ENCODE assay signal across 25 mouse cellular contexts in genomic region chr12:116283511-116283910, GRCm38 (mm10). TPM values are rescaled to one million over a fixed set of nuclear protein-coding genes. Genes with fewer than 3 reads are reported as not detected.
DNase-seq lines count a peak whose midpoint lies in the region; ATAC-seq and TF ChIP-seq lines count a peak whose summit lies in the region.
"Had no signal": no experiment of that assay in that cellular context is flagged by ENCODE, and none has a peak within 500 bp of the region (broad histone marks: within the 10 kb centered on the region; RNA-seq: fewer than 3 reads in every experiment).

No protein-coding gene starts in this region.

- intact Hi-C loops in left cerebral cortex, postnatal 36 days (cut with DNase I) = loop anchor here (5.0 kb wide), 1 partner anchor 44 kb away; no protein-coding TSS in a partner anchor

- no peak for ATAC-seq in erythroblast, adult 5-6 weeks (replicated peaks; ENCODE audit: low FRiP score, poor library complexity, severe bottlenecking)
- ATAC-seq in intestine, postnatal 0 days = no peak
- ATAC-seq: forebrain, embryonic 15.5 days; midbrain, embryonic 13.5 days had no signal

- 60% methylated on average over 2 of the region's 2 CpGs for WGBS in intestine, postnatal 0 days

- H3K27me3 ChIP-seq in erythroblast, embryonic 14.5 days (ENCODE audit: control insufficient read depth) = no peaks in the 10 kb centered on the region
- H3K27me3 ChIP-seq in C2C12 (ENCODE audit: control insufficient read depth, insufficient read depth, insufficient read length) (no peaks in the 10 kb centered on the region), myocyte (ENCODE audit: control insufficient read depth, insufficient read depth, insufficient read length) (no peaks in the 10 kb centered on the region)
- H3K27me3 ChIP-seq in intestine, postnatal 0 days (replicated peaks; ENCODE audit: control insufficient read depth, insufficient read depth, low read length) = no peaks in the 10 kb centered on the region
- H3K27me3 ChIP-seq: forebrain, embryonic 15.5 days; hindbrain, embryonic 12.5 days; midbrain, embryonic 13.5 days had no signal

- no peaks in the 10 kb centered on the region for H3K9me3 ChIP-seq in erythroblast, embryonic 14.5 days (ENCODE audit: control insufficient read depth, low read length)
- H3K9me3 ChIP-seq in intestine, postnatal 0 days (ENCODE audit: control insufficient read depth) = no peaks in the 10 kb centered on the region
- H3K9me3 ChIP-seq: forebrain, embryonic 15.5 days; hindbrain, embryonic 12.5 days; midbrain, embryonic 13.5 days had no signal

- H3K27ac ChIP-seq in intestine, postnatal 0 days (ENCODE audit: low read depth, low read length) = no peak overlapping the region
- H3K27ac ChIP-seq: forebrain, embryonic 15.5 days; heart, adult 2 months; hindbrain, embryonic 12.5 days; midbrain, embryonic 13.5 days had no signal

- H3K79me2 ChIP-seq in C2C12 (ENCODE audit: control insufficient read depth, insufficient read depth) (peaks cover 76% of the 10 kb centered on the region), myocyte (ENCODE audit: control insufficient read depth, insufficient read depth) (peaks cover 72% of the 10 kb centered on the region)

- H3K4me2 ChIP-seq in intestine, postnatal 0 days (replicated peaks; ENCODE audit: low read depth) = peak overlapping the region; percentile 80; the same call in 1 of the 2 replicates
- peak overlapping the region; percentile 72 for H3K4me2 ChIP-seq in myocyte (ENCODE audit: low read depth)
- H3K4me2 ChIP-seq: forebrain, embryonic 15.5 days; hindbrain, embryonic 12.5 days; midbrain, embryonic 13.5 days had no signal

- TF ChIP-seq CTCF in C2C12 (IDR thresholded peaks at IDR 0.05; ENCODE audit: control insufficient read depth, insufficient read depth, insufficient read length) = no peak
- TF ChIP-seq CTCF in intestine, postnatal 0 days (IDR thresholded peaks at IDR 0.05; ENCODE audit: low read depth) = no peak

- H3K4me1 ChIP-seq in erythroblast, embryonic 14.5 days (ENCODE audit: control insufficient read depth) = peaks cover 49% of the 10 kb centered on the region
- no peaks in the 10 kb centered on the region for H3K4me1 ChIP-seq in intestine, postnatal 0 days (replicated peaks; ENCODE audit: control insufficient read depth, insufficient read depth, low read length)

- peak overlapping the region; percentile 100 for H3K4me3 ChIP-seq in erythroblast, embryonic 14.5 days (replicated peaks)
- H3K4me3 ChIP-seq in C2C12 (ENCODE audit: insufficient read depth, poor library complexity, severe bottlenecking) (peak overlapping the region; percentile 7), myocyte (peak overlapping the region; percentile 93)
- H3K4me3 ChIP-seq in intestine, postnatal 0 days (ENCODE audit: low read depth, low read length) = no peak overlapping the region
- H3K4me3 ChIP-seq: forebrain, embryonic 15.5 days; heart, adult 2 months; hindbrain, embryonic 12.5 days; midbrain, embryonic 13.5 days had no signal

- no peak overlapping the region for H3K9ac ChIP-seq in intestine, postnatal 0 days (ENCODE audit: low read depth, low read length)
- H3K9ac ChIP-seq: forebrain, embryonic 15.5 days; hindbrain, embryonic 12.5 days; midbrain, embryonic 13.5 days had no signal

- DNase-seq in frontal cortex, postnatal 36 days (ENCODE audit: low spot score in 2 of 2) = no peak
- no peak for DNase-seq in left cerebral cortex, postnatal 36 days (ENCODE audit: low spot score in 2 of 2)
- DNase-seq in left cerebral cortex, adult 11 months (ENCODE audit: low spot score) = no peak
- DNase-seq: adrenal gland, postnatal 25 days; cerebellum, adult 9-11 months; embryo, embryonic 11 days; heart, adult 2 months; kidney, adult 18-20 months; kidney, postnatal 25 days; lung, postnatal 14 days; right cerebral cortex, postnatal 25 days had no signal

- no peak for TF ChIP-seq POLR2A in myocyte (IDR thresholded peaks at IDR 0.05; ENCODE audit: insufficient read length, low read depth)

- peaks cover 69% of the 10 kb centered on the region for H3K79me3 ChIP-seq in C2C12 (ENCODE audit: low read depth)

- H3K36me3 ChIP-seq in erythroblast, embryonic 14.5 days (ENCODE audit: control insufficient read depth) = peaks cover 12% of the 10 kb centered on the region
- H3K36me3 ChIP-seq in C2C12 (ENCODE audit: control insufficient read depth, insufficient read depth) (peaks cover 17% of the 10 kb centered on the region), myocyte (ENCODE audit: control insufficient read depth, insufficient read depth) (peaks cover 2% of the 10 kb centered on the region)
- no peaks in the 10 kb centered on the region for H3K36me3 ChIP-seq in intestine, postnatal 0 days (ENCODE audit: control insufficient read depth, insufficient read depth)
- H3K36me3 ChIP-seq: forebrain, embryonic 15.5 days; hindbrain, embryonic 12.5 days; midbrain, embryonic 13.5 days had no signal

- H3ac ChIP-seq in C2C12 (ENCODE audit: control insufficient read depth, insufficient read length, low read depth) (no peak overlapping the region), myocyte (ENCODE audit: control insufficient read depth, insufficient read length) (no peak overlapping the region)

TF ChIP-seq in C2C12, 6 proteins besides CTCF, POLR2A, EP300 and RAD21:
- TF ChIP-seq CEBPB (IDR thresholded peaks at IDR 0.05; ENCODE audit: low read depth) (no peak), FOSL1 (IDR thresholded peaks at IDR 0.05; ENCODE audit: insufficient read depth, low read length, poor library complexity, severe bottlenecking) (no peak), MYOG (IDR thresholded peaks at IDR 0.05; ENCODE audit: control insufficient read depth, extremely low read depth, insufficient read length) (no peak), MAX (IDR thresholded peaks at IDR 0.05) (no peak), MYOD1 (IDR thresholded peaks at IDR 0.05; ENCODE audit: control insufficient read depth, insufficient read length, low read depth) (no peak), USF1 (IDR thresholded peaks at IDR 0.05; ENCODE audit: low read depth) (no peak)

TF ChIP-seq in myocyte, 11 proteins besides CTCF, POLR2A, EP300 and RAD21:
- TF ChIP-seq E2F4 (IDR thresholded peaks at IDR 0.05; ENCODE audit: insufficient read depth) = no peak
- TF ChIP-seq USF1 (IDR thresholded peaks at IDR 0.05; ENCODE audit: low read depth) = no peak
- no peak for TF ChIP-seq MYOD1 (IDR thresholded peaks at IDR 0.05; ENCODE audit: control insufficient read depth in 1 of 3, insufficient read length in 2 of 3, low read depth in 2 of 3)
- TF ChIP-seq SRF (IDR thresholded peaks at IDR 0.05; ENCODE audit: control insufficient read depth, insufficient read length, low read depth) = no peak
- TF ChIP-seq POLR2AphosphoS2 (IDR thresholded peaks at IDR 0.05; ENCODE audit: insufficient read length, low read depth) = no peak
- no peak for TF ChIP-seq TCF3 (IDR thresholded peaks at IDR 0.05; ENCODE audit: insufficient read length, low read depth)
- no peak for TF ChIP-seq MAX (IDR thresholded peaks at IDR 0.05; ENCODE audit: low read depth)

RNA-seq across cellular contexts. Expression of gene Esyt2, which starts 2.5 kb away (rescaled TPM):
- 0.63 and 0.69 TPM in 2 replicates for polyA plus RNA-seq in erythroblast, embryonic 14.5 days (2012)
- total RNA-seq in erythroblast, adult 5-6 weeks (2015; ENCODE audit: low replicate concordance) = 27.3 and 28.6 TPM in 2 replicates
- 41.3 and 45.6 TPM in 2 replicates for total RNA-seq in erythroblast, adult 5-6 weeks (2017; ENCODE audit: low replicate concordance)
- 19.3 TPM for polyA plus RNA-seq in C2C12 (2012; fragmentation: generic; extraction: Trizol)
- 14.1 and 14.9 TPM in 2 replicates for polyA plus RNA-seq in intestine, postnatal 0 days (2015; fragmentation: Nextera tagmentation; extraction: Ambion mirVana)
- polyA plus RNA-seq in myocyte (2012; fragmentation: generic; extraction: Trizol) = 16.1 TPM
- 10 to 100 TPM; 48.8 to 70.1 TPM for total RNA-seq in left cerebral cortex, postnatal 36 days (2021)

RNA-seq across cellular contexts. Expression of gene Gm11027, which starts 8.3 kb away (rescaled TPM):
- polyA plus RNA-seq in erythroblast, embryonic 14.5 days (2012) = not detected in 2 replicates
- not detected in 2 replicates for total RNA-seq in erythroblast, adult 5-6 weeks (2015; ENCODE audit: low replicate concordance)
- total RNA-seq in erythroblast, adult 5-6 weeks (2017; ENCODE audit: low replicate concordance) = not detected in 2 replicates
- not detected for polyA plus RNA-seq in C2C12 (2012; fragmentation: generic; extraction: Trizol)
- polyA plus RNA-seq in intestine, postnatal 0 days (2015; fragmentation: Nextera tagmentation; extraction: Ambion mirVana) = not detected in 2 replicates
- not detected for polyA plus RNA-seq in myocyte (2012; fragmentation: generic; extraction: Trizol)
- total RNA-seq in left cerebral cortex, postnatal 36 days (2021) = not detected
- total RNA-seq: adrenal gland, postnatal 25 days; ES-E14; gastrocnemius, adult 8-10 months; heart, adult 2 months; layer of hippocampus, postnatal 10 days had no signal
- polyA plus RNA-seq: forebrain, embryonic 15.5 days; heart, adult 2 months; heart, embryonic 16.5 days; hindbrain, embryonic 12.5 days; limb, embryonic 11.5 days; midbrain, embryonic 13.5 days; thymus, postnatal 0 days had no signal

RNA-seq across cellular contexts. Expression of gene Wdr60, which starts 20.7 kb away (rescaled TPM):
- 0.06 and 0.16 TPM in 2 replicates for polyA plus RNA-seq in erythroblast, embryonic 14.5 days (2012)
- 4.6 and 6.5 TPM in 2 replicates for total RNA-seq in erythroblast, adult 5-6 weeks (2015; ENCODE audit: low replicate concordance)
- total RNA-seq in erythroblast, adult 5-6 weeks (2017; ENCODE audit: low replicate concordance) = 1.6 and 3.5 TPM in 2 replicates
- 4.4 TPM for polyA plus RNA-seq in C2C12 (2012; fragmentation: generic; extraction: Trizol)
- polyA plus RNA-seq in intestine, postnatal 0 days (2015; fragmentation: Nextera tagmentation; extraction: Ambion mirVana) = 4.4 and 6.5 TPM in 2 replicates
- 4.5 TPM for polyA plus RNA-seq in myocyte (2012; fragmentation: generic; extraction: Trizol)
- total RNA-seq in left cerebral cortex, postnatal 36 days (2021) = 10 to 100 TPM; 15.4 to 23.8 TPM
